Mouse (Mus musculus) adrenal gland, postnatal 25 days (tissue): ENCODE data around the gene Pax8. TPM values are rescaled to one million over a fixed set of nuclear protein-coding genes. Genes with fewer than 3 reads are reported as not detected.

Experiments used
- DNase-seq: peaks from one replicate; pipeline ENCODE4 v3.0.0; 2021; ENCODE audit warnings: mixed read lengths
- long read RNA-seq: library from polyadenylated mRNA; stranded (forward); transcript quantifications from one replicate; pipeline ENCODE4 v2.0.0, GENCODE M21; 2021
- total RNA-seq: library from RNA; stranded (reverse); gene quantifications from 2 replicates; pipeline ENCODE4 v1.2.3, GENCODE M21; 2021

Gene Pax8
- total RNA-seq, result not detected in 2 replicates
- long read RNA-seq, result 0 reads

DNA sequence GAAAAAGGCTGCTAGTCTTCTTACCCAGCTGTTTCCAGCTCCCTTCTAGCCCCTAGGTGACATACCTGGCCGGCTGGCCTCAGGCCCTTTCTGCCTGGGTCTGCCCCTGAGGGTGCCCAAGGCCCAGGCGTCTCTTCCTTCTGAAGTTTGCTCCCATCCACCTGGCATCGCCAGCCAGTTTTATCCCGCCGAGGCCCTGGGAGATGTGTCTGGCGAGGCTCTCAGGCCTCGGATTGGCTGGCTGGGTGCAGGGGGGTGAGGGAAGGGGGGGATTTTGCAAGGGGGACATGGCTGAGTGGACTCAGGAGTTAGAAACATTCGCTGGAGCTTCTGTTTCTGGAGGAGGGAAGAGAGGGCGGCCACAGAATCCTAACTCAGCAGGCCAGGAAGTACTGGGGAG is at the start of gene Pax8:
Gene Pax8, minus strand, starts transcription at position 180 of the 400 bp plus-strand sequence.
- DNase-seq, result no peak

GRCm38 (mm10) chr2:24521430-24522226 is 46.2 kb upstream of the Pax8 start:
- DNase-seq, result peak; percentile 9

DNA sequence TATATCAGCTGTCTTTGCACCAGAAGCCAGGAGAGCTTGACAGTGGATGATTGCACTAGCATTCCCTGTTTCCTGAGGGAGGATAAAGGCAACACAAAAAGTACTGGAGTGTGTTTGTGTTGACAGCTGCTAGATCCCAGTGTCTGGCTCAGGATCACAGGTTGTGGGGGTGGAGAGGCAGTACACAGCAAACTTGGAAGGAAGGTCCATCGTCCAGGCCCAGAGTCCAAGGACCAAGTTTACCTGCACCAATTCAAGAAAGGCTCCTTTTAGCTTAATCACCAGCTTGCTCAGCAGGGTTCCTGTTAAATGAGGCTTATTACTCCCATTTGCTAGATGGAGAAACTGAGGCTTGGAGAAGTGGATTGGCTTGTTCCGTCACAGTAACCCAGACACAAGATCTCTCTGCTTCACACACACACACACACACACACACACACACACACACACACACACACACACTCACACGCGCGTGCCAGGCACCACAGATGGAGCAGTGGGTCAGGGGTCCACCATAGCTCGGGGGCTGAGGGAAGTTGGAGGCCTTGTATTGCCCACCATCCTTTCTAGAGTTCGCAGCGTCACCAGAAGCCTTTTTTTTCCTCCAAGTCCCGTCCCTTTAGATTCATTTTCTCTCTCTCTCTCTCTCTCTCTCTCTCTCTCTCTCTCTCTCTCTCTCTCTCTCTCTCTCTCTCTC is 45.3 kb upstream of the Pax8 start:
- DNase-seq, result no peak

- DNase-seq, result no peak
These were observed 41.5 kb upstream of the Pax8 start for GRCm38 (mm10) chr2:24516946-24517345.

DNA sequence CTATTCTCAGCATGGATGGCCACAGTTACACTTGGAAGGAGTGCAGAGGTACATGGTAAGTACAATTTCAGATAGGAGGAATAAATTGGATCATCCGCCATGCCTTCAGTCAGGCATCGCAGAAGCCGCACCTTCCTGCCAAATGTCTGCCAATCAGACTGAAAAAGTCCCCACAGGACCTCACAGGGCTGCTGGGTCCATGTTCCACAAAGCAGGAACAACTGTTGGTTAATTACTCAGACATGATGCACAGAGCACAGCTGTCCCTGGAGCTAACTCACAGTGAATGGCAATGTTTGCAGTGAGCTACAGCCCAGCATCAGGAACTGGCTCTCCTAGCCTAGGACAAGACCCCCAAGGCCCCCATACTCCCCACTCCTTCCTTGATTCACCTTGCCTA is 32.0 kb upstream of the Pax8 start:
- no peak for DNase-seq

DNA sequence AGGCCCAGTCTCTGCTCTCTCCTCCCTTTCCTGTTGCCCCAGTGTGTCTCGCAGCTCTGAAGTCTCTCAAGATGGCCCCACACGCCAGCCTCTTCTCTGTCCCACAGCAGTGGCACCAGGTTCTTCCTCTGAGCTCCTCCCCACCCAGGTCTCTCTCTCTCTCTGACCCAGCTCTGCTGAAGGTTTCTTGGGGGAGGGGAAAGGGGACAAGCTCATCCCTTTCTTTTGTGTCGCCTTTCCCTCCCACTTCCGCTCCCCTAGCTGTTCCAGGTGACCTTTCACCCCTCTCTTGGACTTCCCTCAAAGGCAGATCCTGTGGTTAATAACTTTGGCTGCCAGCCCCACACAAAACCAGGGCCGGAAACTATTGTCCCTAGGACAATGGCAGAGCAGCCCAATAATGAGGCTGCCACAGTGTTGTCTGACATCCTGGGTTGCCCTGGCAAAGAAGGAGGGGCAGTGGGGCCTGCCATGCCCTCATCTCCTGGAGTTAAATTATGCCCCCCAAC is 27.6 kb upstream of the Pax8 start:
- DNase-seq, result no peak

- DNase-seq, result no peak
These were observed 25.5 kb upstream of the Pax8 start for GRCm38 (mm10) chr2:24500921-24501320.

DNA sequence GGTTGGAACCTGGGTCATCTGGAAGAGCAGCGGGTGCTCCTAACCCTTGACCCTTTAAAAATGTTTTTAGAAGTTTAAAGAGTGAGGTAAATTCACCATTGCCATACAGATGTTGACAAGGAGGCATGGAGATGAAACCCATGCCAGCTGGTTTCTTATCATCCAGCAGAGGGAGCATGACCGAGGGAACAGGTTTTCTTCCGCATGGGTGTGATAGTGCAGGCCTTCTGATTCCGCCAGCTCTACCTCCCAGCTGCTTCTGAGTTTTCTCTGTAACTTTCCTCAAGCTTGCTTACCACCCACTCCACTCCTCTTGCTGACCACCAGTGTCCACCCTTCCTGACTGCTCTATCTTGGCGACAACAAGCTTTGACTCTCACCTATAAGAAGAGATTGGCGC is 15.2 kb upstream of the Pax8 start:
- DNase-seq, result no peak

GRCm38 (mm10) chr2:24488660-24489059 is 13.3 kb upstream of the Pax8 start:
- no peak for DNase-seq

DNA sequence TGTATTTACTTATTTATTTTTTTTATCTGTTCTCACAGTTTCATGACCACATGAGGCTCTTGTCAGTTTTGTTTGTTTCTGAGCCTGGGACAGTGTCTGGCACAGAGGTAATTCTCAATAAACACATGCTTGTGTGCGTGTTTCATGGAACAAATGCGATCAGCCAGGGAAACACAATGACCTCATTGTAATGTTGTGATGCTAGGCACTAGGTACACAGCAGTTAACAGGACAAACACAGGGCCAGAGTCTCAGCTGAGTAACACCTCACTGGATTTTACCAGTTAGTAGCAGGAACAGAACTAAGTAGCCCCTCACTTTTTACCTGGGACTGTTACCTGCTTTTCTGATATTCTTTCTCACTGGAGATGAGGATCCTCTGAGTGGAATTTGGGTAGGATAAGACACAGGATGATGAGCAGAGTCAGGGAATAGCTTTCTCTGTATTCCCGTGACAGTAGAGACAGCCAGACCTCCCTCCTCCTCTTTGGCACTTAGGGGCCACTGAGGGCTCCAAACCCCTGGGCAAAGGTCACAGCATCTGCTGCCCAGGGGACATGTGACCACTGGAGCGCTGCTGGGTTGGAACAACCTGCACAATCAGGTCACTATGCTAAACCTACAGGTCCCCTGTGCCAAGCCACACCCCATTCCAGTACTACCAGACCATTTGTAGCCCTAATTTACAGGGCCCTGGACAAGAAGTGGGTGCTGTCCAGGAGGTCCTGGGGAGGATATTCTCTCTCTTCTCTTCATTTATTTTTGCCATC is 11.8 kb upstream of the Pax8 start:
- no peak for DNase-seq

GRCm38 (mm10) chr2:24485398-24485797 is 10.0 kb upstream of the Pax8 start:
- DNase-seq, result no peak

GRCm38 (mm10) chr2:24479906-24480305 is 4.5 kb upstream of the Pax8 start:
- no peak for DNase-seq

- no peak for DNase-seq
These were observed 3.8 kb upstream of the Pax8 start for GRCm38 (mm10) chr2:24479151-24479550.

- no peak for DNase-seq
These were observed 3.2 kb upstream of the Pax8 start for GRCm38 (mm10) chr2:24478611-24479010.

DNA sequence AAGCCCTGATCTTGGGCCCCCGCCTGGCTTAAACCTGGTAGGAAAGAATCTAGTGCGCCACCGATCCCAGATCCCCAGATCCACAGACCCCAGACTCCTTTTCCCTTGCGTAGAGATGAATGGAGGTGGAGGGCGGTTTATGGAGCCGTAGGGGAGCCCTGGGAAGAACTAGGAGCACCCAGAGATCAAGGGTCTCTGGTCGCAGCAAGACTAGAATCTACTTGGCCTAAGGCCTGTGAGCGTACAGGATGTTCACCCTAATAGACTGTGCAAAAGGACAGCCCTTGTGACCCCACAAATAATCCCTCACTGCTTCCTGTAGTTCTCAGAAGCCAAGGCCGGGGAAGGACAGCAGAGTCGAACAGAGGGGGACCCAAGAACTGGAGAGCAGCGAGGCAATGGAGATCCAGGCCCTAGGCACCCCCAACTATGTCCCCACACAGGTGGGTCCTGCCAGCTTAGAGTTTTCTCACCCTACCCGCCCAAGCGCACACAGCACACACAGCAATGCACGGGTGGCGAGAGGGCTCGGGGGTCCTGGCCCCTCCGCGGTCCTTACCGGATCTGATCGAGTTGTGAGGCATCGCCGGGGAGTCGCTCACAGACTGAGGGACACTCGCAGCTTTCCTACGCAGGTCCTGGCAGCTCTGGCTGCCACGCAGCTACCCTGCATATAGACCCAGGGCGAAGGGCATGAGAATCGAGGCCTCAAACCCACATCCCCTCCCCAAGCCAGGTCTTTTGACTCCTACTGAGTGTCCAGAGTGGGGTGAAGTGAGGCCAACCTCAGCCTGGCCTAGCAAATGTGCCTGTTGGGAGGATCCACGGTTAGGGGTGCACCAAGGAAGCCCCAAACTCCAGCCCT is 653 bp downstream of the Pax8 start:
- no peak for DNase-seq

DNA sequence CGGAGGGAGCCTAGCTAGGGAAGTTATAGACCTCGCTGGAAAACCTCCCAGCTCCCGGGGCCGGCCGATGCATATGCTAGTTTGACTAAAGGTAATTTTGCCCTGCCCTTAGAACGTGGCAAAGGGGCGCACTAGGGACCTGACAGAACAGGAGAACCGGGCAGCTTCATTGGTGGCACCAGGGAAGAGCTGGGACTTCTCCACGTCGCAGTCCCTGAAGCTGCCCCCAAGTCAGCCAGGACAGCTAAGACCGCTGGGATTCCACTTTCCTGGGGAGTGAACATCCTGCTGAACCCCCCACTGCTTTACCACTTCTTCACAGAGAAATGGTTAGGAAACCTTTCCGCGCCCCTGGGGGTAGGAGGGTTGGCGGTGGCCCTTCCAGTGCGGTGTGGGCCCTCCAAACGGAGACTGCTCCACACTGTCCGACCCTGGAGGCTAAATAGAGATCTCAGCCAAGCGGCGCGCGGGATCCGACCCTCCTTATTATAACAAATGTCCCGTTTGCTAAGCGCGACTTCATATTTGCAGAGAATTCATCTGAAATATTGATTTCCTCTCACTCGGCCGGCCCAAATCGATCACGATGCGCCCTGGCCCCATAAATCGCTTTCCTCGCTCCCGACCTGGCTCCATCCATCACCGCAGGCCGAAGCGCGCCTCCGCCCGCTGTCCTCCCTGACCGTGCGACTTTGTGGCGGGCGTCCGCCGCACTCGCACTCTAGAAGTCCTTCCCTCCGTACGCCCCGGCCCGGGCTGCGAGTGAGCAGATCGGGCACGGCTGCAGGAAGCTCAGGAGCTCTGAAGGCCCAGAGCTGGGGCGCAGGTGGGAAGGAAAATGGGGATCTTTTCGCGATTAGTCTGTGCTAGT is 1.5 kb downstream of the Pax8 start:
- DNase-seq, result no peak

- no peak for DNase-seq
These were observed 2.7 kb downstream of the Pax8 start for GRCm38 (mm10) chr2:24472677-24473076.

DNA sequence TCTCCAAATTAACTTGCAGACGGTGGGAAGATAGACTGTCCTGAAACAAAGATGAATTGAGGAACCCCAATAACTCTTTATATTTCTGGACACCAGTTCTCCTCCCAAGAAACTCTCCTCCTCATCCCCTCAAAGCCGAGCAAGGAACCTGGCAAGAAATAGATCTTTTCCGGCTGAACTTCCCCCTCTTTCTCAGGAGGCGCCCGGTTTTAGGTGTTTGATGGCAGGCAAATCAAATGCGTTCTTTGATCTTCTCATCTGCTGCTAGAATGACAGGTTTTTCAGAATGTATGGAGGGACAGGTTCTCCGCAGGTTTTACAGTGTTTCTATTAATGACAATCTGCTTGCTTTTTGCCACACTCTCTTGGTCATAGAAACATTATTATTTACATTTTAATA is 3.3 kb downstream of the Pax8 start:
- DNase-seq, result no peak

- no peak for DNase-seq
These were observed 6.3 kb downstream of the Pax8 start for GRCm38 (mm10) chr2:24469102-24469501.

DNA sequence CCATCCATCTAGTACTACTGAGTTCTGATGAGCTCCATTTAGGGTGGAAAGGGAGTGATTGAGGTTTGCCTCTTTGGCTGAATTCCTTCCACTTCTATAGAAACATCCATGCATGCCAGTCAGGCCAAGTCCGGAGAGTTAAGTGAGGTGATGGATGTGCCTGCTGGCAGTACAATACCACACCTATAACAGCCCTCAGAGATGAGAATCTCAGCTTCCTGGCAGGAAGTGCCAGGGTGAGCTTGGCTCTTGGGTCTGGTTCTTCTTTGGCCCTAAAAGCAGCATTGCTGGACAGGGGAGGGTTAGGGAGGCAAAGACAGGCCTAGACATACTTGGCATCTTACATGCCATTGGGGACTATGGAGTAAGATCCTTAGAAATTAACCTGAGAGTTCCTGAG is 7.0 kb downstream of the Pax8 start:
- DNase-seq, result no peak

GRCm38 (mm10) chr2:24467156-24467555 is 8.2 kb downstream of the Pax8 start:
- no peak for DNase-seq
